Mouse (Mus musculus) cortical plate, adult 2 months (tissue): ENCODE measurements around the gene Ndufb8.

Experiments used
- CTCF ChIP-seq: fragments of 200-500 bp; IDR thresholded peaks from 2 replicates; pipeline ENCODE4 v1.5.1; 2011; ENCODE audit warnings: mild to moderate bottlenecking, control low read depth, low read length; ENCODE audit not compliant: insufficient read depth; ENCODE audit errors: extremely low read depth
- POLR2A ChIP-seq: fragments of 200-500 bp; IDR thresholded peaks from 2 replicates; pipeline ENCODE4 v1.6.1; 2011; ENCODE audit warnings: mild to moderate bottlenecking, low read length, control low read depth; ENCODE audit not compliant: insufficient read depth; ENCODE audit errors: extremely low read depth

DNA sequence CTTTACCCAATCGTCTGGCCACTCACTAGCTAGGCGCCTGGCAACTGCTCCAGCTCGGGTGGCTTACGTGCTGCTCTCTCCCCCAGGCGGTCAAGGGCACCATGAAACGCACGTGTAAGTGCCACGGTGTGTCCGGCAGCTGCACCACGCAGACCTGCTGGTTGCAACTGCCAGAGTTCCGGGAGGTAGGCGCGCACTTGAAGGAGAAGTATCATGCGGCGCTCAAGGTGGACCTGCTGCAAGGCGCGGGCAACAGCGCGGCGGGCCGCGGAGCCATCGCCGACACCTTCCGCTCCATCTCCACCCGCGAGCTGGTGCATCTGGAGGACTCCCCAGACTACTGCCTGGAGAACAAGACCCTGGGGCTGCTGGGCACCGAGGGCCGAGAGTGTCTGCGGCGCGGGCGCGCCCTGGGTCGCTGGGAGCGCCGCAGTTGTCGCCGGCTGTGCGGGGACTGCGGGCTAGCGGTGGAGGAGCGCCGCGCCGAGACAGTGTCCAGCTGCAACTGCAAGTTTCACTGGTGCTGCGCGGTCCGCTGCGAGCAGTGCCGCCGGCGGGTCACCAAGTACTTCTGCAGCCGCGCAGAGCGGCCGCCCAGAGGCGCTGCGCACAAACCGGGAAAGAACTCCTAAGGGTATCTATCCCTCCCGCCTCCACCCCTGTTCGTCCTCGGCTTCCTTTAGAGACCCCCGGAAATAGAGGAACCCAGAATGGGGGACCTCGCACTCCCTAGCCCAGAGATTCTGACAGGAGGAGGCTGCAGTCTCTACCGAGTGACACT, 43.6 kb downstream of the Ndufb8 start:
- no peak for TF ChIP-seq CTCF
- no peak for TF ChIP-seq POLR2A
